Mouse (Mus musculus) gastrocnemius, postnatal 10 days (tissue): ENCODE data around the gene Anxa9. TPM values are rescaled to one million over a fixed set of nuclear protein-coding genes. Genes with fewer than 3 reads are reported as not detected.
A peak's percentile ranks its signal among the peaks of the same experiment; 100 is the strongest.
"Not testable (repeated sequence)": the region's sequence is repeated elsewhere in the genome, so short reads cannot be mapped to it uniquely, and the experiment has no call there.

ENCODE experiments used
- DNase-seq: peaks from one replicate; pipeline ENCODE4 v3.0.0; 2021; ENCODE audit warnings: mixed read lengths
- long read RNA-seq, 2 experiments: library from polyadenylated mRNA; stranded (forward); transcript quantifications; one replicate each; pipeline ENCODE4 v2.0.0; 2021
- total RNA-seq, 2 experiments: library from RNA; stranded (reverse); gene quantifications; 2 replicates each; pipeline ENCODE4 v1.2.3; 2021

Anxa9 gene
- total RNA-seq: under 1 TPM; 0.27 to 0.63 TPM
- long read RNA-seq, experiment 1, partial matches to known transcripts: 0 of 1 reads
- long read RNA-seq, experiment 1, other reads (novel, unspliced or antisense): 1 of 1 reads
- long read RNA-seq, experiment 2, partial matches to known transcripts: 0 of 1 reads
- long read RNA-seq, experiment 2, other reads (novel, unspliced or antisense): 1 of 1 reads

GRCm38 (mm10) chr3:95307100-95307499 is at the start of gene Anxa9:
Gene Anxa9 (minus strand): TSS chr3:95307176.
- no peak for DNase-seq

- DNase-seq: not testable (repeated sequence)
Observed at GRCm38 (mm10) chr3:95355911-95356544, 49.1 kb upstream of the Anxa9 start.

- DNase-seq: no peak
Observed at GRCm38 (mm10) chr3:95349491-95349890, 42.5 kb upstream of the Anxa9 start.

- DNase-seq: not testable (repeated sequence)
Observed at GRCm38 (mm10) chr3:95348343-95348742, 41.4 kb upstream of the Anxa9 start.

GRCm38 (mm10) chr3:95346454-95346853 is 39.5 kb upstream of the Anxa9 start:
- DNase-seq: no peak

GRCm38 (mm10) chr3:95343356-95344000 is 36.5 kb upstream of the Anxa9 start:
- not testable (repeated sequence) for DNase-seq

GRCm38 (mm10) chr3:95338251-95338650 is 31.3 kb upstream of the Anxa9 start:
- no peak for DNase-seq

GRCm38 (mm10) chr3:95337345-95337744 is 30.4 kb upstream of the Anxa9 start:
- no peak for DNase-seq

GRCm38 (mm10) chr3:95331528-95331927 is 24.6 kb upstream of the Anxa9 start:
- no peak for DNase-seq

- DNase-seq: no peak
Observed at GRCm38 (mm10) chr3:95328803-95329404, 21.9 kb upstream of the Anxa9 start.

- DNase-seq: no peak
Observed at GRCm38 (mm10) chr3:95324454-95325144, 17.6 kb upstream of the Anxa9 start.

GRCm38 (mm10) chr3:95323429-95323828 is 16.5 kb upstream of the Anxa9 start:
- no peak for DNase-seq

- no peak for DNase-seq
Observed at GRCm38 (mm10) chr3:95319701-95320625, 13.0 kb upstream of the Anxa9 start.

- no peak for DNase-seq
Observed at GRCm38 (mm10) chr3:95319110-95319509, 12.1 kb upstream of the Anxa9 start.

GRCm38 (mm10) chr3:95318548-95318947 is 11.6 kb upstream of the Anxa9 start:
- DNase-seq: no peak

- DNase-seq: peak; percentile 50
Observed at GRCm38 (mm10) chr3:95317414-95318080, 10.6 kb upstream of the Anxa9 start.

- DNase-seq: no peak
Observed at GRCm38 (mm10) chr3:95315844-95316550, 9.0 kb upstream of the Anxa9 start.

GRCm38 (mm10) chr3:95315094-95315843 is 8.3 kb upstream of the Anxa9 start:
- peak; percentile 92 for DNase-seq

GRCm38 (mm10) chr3:95314486-95315093 is 7.6 kb upstream of the Anxa9 start, which contains the start of gene Cers2:
Gene Cers2 (plus strand): TSS chr3:95314791.
- DNase-seq: no peak
